Mouse (Mus musculus): ENCODE measurements around the gene Macrod2.

The Macrod2 gene

DNA sequence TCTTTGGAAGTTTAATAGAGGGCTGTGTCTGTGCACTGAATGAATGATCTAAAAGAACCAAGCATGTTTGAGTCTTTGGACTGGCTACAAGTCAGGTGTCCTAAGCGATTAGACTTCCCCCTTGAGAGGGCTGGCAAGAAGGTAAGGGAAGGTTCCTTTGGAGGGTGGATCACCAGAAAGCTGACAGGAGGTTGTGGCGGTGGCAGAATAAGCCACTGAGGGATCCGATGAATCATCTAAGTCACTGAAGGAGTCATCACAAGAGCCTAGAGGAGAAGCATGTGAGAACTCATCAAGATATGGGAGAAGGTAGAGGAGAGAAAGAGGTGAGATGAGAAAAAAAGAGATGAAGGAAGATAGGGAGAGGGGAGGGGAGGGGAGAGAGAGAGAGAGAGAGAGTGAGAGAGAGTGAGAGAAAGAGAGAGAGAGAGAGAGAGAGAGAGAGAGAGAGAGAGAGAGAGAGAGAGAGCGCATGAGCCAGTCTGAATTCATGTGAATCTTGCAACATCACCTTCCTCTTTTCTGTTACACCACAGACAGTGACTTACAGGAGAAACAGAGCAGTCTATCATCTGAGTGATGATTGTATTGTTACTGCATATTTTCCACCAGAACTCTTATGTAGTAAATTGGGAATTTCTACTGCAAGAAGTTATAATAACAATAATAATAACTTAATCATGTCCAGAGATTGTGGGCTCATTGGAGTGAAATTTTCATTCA is 398.9 kb downstream of the Macrod2 start:
- no peak for DNase-seq (ENCODE audit: low read depth, low spot score)

DNA sequence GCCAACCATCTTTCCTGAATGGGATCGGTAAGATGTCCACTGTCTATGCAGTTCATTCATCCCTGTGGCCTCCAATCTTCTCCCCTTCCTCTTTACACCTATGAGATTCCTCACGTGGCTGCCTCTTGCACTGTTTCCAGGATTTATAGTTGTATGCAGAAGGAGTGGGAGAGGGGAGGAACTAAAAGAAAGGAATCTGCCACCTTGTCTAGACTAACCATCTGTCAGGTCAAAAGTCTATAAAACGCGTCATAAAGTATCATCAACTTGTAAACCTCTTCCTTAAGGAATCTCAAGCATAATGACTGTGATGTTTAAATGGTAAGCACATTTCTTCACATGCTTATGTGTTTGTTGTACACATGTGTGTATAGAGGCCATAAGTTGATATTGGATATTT is 416.6 kb downstream of the Macrod2 start:
- no peak for DNase-seq (ENCODE audit: low read depth, low spot score)

GRCm38 (mm10) chr2:140819391-140820120 is 424.4 kb downstream of the Macrod2 start:
- DNase-seq (ENCODE audit: low read depth, low spot score) = no peak

- no peak for DNase-seq (ENCODE audit: low read depth, low spot score)
Observed at GRCm38 (mm10) chr2:140822378-140822777, 427.3 kb downstream of the Macrod2 start.

GRCm38 (mm10) chr2:140826241-140826640 is 431.1 kb downstream of the Macrod2 start:
- DNase-seq (ENCODE audit: low read depth, low spot score) = no peak

GRCm38 (mm10) chr2:140828859-140829258 is 433.8 kb downstream of the Macrod2 start:
- no peak for DNase-seq (ENCODE audit: low read depth, low spot score)

- no peak for DNase-seq (ENCODE audit: low read depth, low spot score)
Observed at GRCm38 (mm10) chr2:140830086-140830485, 435.0 kb downstream of the Macrod2 start.

GRCm38 (mm10) chr2:140839371-140839770 is 444.3 kb downstream of the Macrod2 start:
- DNase-seq (ENCODE audit: low read depth, low spot score) = no peak

DNA sequence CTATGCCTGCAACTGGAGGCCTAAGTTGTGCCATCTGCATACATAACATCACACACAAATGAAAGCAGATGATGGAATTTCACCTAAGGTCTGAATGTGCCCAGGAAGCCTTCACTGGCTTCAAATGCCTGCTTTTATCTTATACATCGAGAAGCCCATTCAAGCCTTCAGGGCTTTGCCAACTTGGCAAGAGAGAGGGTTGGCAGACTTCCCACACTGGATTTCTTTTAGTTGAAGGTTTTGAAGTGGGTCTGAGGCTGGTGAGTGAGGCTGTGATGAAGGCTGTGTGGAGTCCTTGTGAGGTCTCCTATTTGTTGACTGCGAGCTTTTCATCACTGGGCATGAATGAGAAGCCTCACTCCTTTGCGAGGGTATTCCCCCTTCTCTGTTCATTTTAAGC is 444.8 kb downstream of the Macrod2 start:
- DNase-seq (ENCODE audit: low read depth, low spot score) = no peak

GRCm38 (mm10) chr2:140844030-140844429 is 448.9 kb downstream of the Macrod2 start:
- DNase-seq (ENCODE audit: low read depth, low spot score) = no peak

GRCm38 (mm10) chr2:140847817-140848428 is 452.8 kb downstream of the Macrod2 start:
- no peak for DNase-seq (ENCODE audit: low read depth, low spot score)

- DNase-seq (ENCODE audit: low read depth, low spot score) = no peak
Observed at GRCm38 (mm10) chr2:140853538-140853937, 458.4 kb downstream of the Macrod2 start.

GRCm38 (mm10) chr2:140861356-140861755 is 466.2 kb downstream of the Macrod2 start:
- DNase-seq (ENCODE audit: low read depth, low spot score) = no peak

GRCm38 (mm10) chr2:140862736-140863135 is 467.6 kb downstream of the Macrod2 start:
- DNase-seq (ENCODE audit: low read depth, low spot score) = no peak

- no peak for DNase-seq (ENCODE audit: low read depth, low spot score)
Observed at GRCm38 (mm10) chr2:140865636-140866035, 470.5 kb downstream of the Macrod2 start.

DNA sequence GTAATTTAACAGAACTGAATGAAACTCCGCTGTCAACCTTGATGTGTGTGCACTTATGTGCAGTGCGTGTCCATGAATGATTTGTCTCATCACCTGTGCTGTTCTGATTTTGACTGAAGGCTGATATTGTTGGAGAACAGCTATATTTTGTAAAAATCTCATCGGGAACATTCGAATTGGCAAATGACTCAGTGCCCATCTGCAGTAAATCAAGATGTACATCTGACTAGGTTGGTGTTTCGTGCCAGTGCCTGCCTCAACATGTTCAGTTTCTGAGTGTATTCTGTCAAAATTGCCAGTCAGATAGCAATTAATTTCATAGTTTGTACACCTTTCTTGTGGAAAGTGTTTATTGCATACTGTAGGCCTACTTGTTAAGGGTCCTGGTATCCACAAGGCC is 472.0 kb downstream of the Macrod2 start:
- no peak for DNase-seq (ENCODE audit: low read depth, low spot score)

GRCm38 (mm10) chr2:140885176-140885575 is 490.1 kb downstream of the Macrod2 start:
- no peak for DNase-seq (ENCODE audit: low read depth, low spot score)

- no peak for DNase-seq (ENCODE audit: low read depth, low spot score)
Observed at GRCm38 (mm10) chr2:140890683-140891082, 495.6 kb downstream of the Macrod2 start.

DNA sequence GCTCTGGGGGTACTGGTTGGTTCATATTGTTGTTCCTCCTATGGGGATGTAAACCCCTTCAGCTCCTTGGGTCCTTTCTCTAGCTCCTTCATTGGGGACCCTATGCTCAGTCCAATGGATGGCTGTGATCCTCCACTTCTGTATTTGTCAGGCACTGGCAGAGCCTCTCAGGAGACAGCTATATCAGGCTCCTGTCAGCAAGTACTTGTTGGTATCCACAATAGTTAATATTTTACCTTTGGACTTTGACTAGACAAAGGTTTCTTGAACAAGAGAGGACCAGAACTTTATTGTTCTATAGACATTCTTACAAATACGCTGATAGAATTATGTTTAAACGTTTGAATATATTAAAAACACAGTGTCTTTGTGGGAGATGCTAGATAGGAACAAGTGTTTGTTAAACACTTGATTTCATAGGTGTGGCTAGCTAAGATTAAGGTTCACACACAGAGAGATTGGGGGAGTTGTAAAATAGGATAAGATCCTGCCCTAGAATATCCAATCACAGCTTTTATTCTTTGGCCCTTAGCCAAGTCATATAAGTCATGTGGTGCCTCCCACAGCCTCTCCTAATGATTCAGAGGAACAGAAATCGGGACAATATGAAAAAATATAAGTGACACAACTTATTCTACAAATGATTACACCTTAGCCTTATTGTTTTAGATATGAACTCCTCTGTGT is 501.4 kb downstream of the Macrod2 start:
- no peak for DNase-seq (ENCODE audit: low read depth, low spot score)

- DNase-seq (ENCODE audit: low read depth, low spot score) = no peak
Observed at GRCm38 (mm10) chr2:140898408-140898985, 503.4 kb downstream of the Macrod2 start.

DNA sequence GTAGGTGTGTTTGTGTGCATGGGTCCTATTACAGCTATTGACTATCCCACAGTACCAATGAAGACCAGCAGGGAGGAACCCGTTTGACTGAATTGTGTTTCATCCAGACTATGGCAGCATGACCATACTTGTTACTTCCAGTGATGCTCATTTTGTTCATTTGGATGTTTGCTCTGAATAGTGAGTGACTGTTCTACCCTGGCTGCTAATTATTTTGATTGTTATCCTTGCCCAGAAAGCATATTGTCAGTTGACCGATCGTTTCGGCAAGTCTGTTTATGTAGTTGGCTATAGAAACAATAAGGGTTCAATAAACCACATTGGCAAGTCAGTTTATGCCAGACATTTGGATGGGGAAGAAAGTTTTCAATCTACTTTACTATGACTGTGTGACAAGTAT is 510.2 kb downstream of the Macrod2 start:
- DNase-seq (ENCODE audit: low read depth, low spot score) = no peak

GRCm38 (mm10) chr2:140906123-140906522 is 511.0 kb downstream of the Macrod2 start:
- no peak for DNase-seq (ENCODE audit: low read depth, low spot score)

Data from mesoderm, embryonic 11.5 days (tissue).